Mouse (Mus musculus) limb, embryonic 13.5 days (tissue): Measurements from ENCODE around the gene Gm49403. TPM values are rescaled to one million over a fixed set of nuclear protein-coding genes. Genes with fewer than 3 reads are reported as not detected.
"Not testable (repeated sequence)": the region's sequence is repeated elsewhere in the genome, so short reads cannot be mapped to it uniquely, and the experiment has no call there.

ENCODE experiments used
- ATAC-seq: fragments of 200-750 bp; cut with Nextera tagmentation; 2 replicates; pipeline ENCODE4 v1.8.0; 2017; ENCODE audit warnings: low read depth, moderate number of reproducible peaks, moderate TSS enrichment; ENCODE audit not compliant: low FRiP score
- H3K27ac ChIP-seq: fragments of 300-500 bp; sonication (generic); 2 replicates; pipeline ENCODE4 v1.5.1; 2015; ENCODE audit warnings: inconsistent platforms, mild to moderate bottlenecking, moderate library complexity
- H3K27me3 ChIP-seq: fragments of 300-500 bp; sonication (generic); 2 replicates; pipeline ENCODE4 v1.6.1; 2015; ENCODE audit warnings: mild to moderate bottlenecking, inconsistent platforms
- H3K36me3 ChIP-seq: fragments of 300-500 bp; sonication (generic); 2 replicates; pipeline ENCODE4 v1.6.1; 2015; ENCODE audit warnings: inconsistent platforms, mild to moderate bottlenecking, moderate library complexity
- H3K4me1 ChIP-seq: fragments of 300-500 bp; sonication (generic); 2 replicates; pipeline ENCODE4 v1.6.1; 2015; ENCODE audit warnings: inconsistent platforms
- H3K4me2 ChIP-seq: fragments of 300-500 bp; sonication (generic); replicated peaks from 2 replicates; pipeline ENCODE4 v1.6.1; 2015; ENCODE audit warnings: inconsistent platforms, mild to moderate bottlenecking, moderate library complexity
- H3K4me3 ChIP-seq: fragments of 300-500 bp; sonication (generic); 2 replicates; pipeline ENCODE4 v1.5.1; 2015; ENCODE audit warnings: moderate library complexity, mild to moderate bottlenecking, inconsistent platforms
- H3K9ac ChIP-seq: fragments of 300-500 bp; sonication (generic); 2 replicates; pipeline ENCODE4 v1.6.1; 2015; ENCODE audit warnings: mild to moderate bottlenecking, inconsistent platforms
- H3K9me3 ChIP-seq: fragments of 300-500 bp; sonication (generic); 2 replicates; pipeline ENCODE4 v1.6.1; 2016; ENCODE audit warnings: inconsistent platforms
- WGBS: fragments of 180-500 bp; shearing (Covaris S2); methylation state at CpG from one replicate; pipeline ENCODE4 v1.1.7; 2015; 5-methylcytosine and 5-hydroxymethylcytosine counted together
- polyA plus RNA-seq: library from polyadenylated mRNA; unstranded; fragments of >200 nt; fragmentation: Nextera tagmentation; extraction: Ambion mirVana; gene quantifications from 2 replicates; pipeline ENCODE4 v1.2.1, GENCODE M21; 2015

The Gm49403 gene
- polyA plus RNA-seq, 1 experiment from 2014 or later: not detected

DNA sequence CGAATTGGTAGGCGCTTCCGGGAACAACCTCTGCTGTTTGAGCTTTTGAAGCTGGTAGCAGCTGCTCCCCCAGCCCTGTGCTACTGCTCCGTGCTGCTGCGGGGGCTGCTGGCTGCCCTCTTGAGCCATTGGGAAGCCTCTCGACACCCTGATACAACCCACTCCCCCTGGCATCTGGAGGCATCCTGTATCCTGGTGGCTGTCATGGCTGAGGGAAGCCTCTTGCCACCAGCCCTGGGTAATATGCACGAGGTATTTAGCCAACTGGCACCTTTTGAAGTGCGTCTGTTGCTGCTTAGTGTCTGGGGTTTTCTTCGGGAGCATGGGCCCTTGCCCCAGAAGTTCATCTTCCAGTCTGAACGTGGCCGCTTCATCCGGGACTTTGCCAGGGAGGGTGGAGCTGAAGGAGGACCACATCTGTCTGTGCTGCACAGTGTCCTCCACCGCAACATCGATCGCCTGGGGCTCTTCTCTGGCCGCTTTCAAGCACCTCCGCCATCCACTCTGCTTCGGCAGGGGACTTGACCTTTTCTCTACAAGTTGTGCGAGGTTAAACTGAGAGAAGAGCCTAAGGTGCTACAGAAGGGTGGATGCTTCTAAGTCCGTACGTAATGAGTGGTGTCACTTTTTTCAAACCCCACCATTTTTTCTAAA lies 13.6 kb downstream of the Gm49403 start:
- H3K9ac ChIP-seq: peak overlapping the region; percentile 72
- not testable (repeated sequence) for H3K9me3 ChIP-seq, H3K27me3 ChIP-seq
- peak overlapping the region; percentile 93 for H3K4me3 ChIP-seq
- H3K27ac ChIP-seq: peak overlapping the region; percentile 90
- H3K36me3 ChIP-seq: peaks cover 38% of the 10 kb centered on the region
- WGBS: 19% methylated on average over 21 of the region's 21 CpGs
- peak overlapping the region; percentile 80 for H3K4me2 ChIP-seq
- peaks cover 45% of the 10 kb centered on the region for H3K4me1 ChIP-seq
- ATAC-seq: peak; percentile 43

DNA sequence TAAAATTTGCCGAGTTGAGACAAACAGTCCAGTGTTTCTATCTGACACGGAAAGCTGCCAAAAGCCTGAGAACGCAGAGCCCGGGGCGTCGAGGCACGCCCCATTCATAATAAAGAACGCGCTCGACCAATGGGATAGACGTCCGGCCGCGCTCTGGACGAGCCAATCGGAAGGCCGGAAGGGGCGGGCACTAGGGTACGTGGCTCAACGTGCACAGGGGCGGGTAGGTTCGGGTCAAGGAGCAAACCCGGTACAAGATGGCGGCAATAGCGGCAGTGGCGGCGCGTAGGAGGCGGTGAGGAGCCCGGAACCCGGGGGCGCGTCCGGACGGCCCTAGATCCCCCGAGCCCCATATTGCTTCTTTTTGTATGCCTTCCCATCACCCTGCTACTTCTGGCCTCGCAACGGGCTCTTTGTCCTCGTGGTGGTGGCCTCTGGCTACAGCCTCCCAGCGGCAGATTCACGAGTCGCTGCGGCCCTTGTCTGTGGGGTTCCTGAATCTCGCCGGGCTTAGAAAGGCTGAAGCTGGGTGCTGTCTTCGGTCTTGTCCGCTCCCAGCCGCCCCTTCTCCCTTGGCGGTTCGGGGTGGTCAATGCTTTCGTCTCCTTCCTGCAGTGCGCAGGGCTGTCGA lies 14.2 kb downstream of the Gm49403 start, which contains the start of gene Ganab:
Gene Ganab (plus strand): TSS at position 207 of the 631 bp plus-strand sequence.
- Histone ChIP-seq H3K36me3 (peaks cover 43% of the 10 kb centered on the region), H3K9me3 (no peaks in the 10 kb centered on the region), H3K27me3 (no peaks in the 10 kb centered on the region), H3K4me1 (peaks cover 45% of the 10 kb centered on the region), H3K9ac (peak within 1 kb of the TSS; percentile 97), H3K4me2 (peak within 1 kb of the TSS; percentile 80), H3K27ac (peak within 1 kb of the TSS; percentile 91), H3K4me3 (peak within 1 kb of the TSS; percentile 93)
- peak; percentile 99 for ATAC-seq
- WGBS: under 1% methylated on average over 53 of the region's 53 CpGs

DNA sequence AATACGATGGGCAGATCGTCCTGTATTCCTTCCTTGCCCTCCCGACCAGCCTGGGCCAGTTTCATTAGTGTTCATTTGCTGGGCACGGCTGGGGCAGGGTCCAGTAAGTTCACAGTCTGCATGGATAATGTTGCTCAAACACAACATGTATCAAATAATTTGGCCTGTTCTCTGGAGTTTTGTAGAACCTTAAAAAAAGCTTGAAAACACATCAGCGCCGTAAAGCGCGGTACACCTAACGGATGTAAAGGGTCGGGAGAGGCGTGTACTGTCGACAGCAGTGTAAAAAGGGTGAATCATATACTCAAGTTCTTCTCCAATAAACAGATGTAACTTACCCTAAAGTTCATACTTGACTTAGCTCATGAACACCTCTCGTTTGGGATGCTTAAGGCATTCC lies 14.8 kb downstream of the Gm49403 start:
- no peaks in the 10 kb centered on the region for H3K9me3 ChIP-seq
- no peak for ATAC-seq
- H3K4me1 ChIP-seq: peaks cover 43% of the 10 kb centered on the region
- peak overlapping the region; percentile 91 for H3K27ac ChIP-seq
- H3K36me3 ChIP-seq: peaks cover 48% of the 10 kb centered on the region
- no peaks in the 10 kb centered on the region for H3K27me3 ChIP-seq
- peak overlapping the region; percentile 80 for H3K4me2 ChIP-seq
- 9% methylated on average over 13 of the region's 13 CpGs for WGBS
- H3K9ac ChIP-seq: peak overlapping the region; percentile 97
- H3K4me3 ChIP-seq: peak overlapping the region; percentile 93

DNA sequence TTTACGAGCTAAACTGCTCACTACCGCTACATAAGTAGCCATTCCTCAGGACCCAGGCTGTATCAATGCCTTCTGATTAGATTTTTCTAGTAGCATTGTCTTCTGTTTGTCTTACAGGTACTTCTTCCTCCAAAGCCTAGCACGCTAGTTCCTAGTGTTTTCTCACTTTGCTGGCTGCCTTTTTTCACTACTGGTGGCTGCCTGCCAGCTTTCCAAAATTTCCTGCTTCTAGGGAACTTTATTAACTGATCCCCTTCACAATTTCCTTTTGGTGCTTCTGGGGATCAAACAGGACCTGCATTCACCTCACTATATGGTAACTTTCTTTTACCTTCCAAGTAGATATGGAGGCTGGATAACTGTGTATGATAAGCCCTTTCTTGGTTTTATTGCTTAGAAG lies 15.3 kb downstream of the Gm49403 start:
- no peaks in the 10 kb centered on the region for H3K9me3 ChIP-seq
- peaks cover 38% of the 10 kb centered on the region for H3K4me1 ChIP-seq
- H3K27ac ChIP-seq: no peak overlapping the region
- WGBS: 33% methylated on average over 3 of the region's 3 CpGs
- no peak for ATAC-seq
- peak overlapping the region; percentile 93 for H3K4me3 ChIP-seq
- peaks cover 53% of the 10 kb centered on the region for H3K36me3 ChIP-seq
- H3K9ac ChIP-seq: peak overlapping the region; percentile 97
- H3K4me2 ChIP-seq: peak overlapping the region; percentile 80
- H3K27me3 ChIP-seq: no peaks in the 10 kb centered on the region

DNA sequence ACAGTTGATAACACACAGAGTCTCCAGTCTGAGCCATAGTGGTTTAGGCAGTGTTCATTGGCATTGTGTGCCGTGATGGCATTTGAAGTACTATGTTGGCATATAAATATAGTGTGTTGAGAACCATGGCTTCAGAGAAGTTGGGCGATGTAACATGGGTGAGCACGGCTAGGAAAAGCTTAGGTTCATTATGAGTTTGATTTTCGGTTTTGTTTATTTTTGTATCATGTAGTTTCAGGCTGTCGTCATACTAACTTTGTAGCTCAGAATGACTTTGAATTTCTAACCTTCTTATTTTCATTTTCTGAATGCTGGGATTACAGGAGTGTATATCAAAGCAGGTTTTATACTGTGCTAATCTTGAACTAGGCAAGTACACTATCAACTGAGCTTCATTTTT lies 19.7 kb downstream of the Gm49403 start:
- no peak overlapping the region for H3K9ac ChIP-seq
- H3K27ac ChIP-seq: no peak overlapping the region
- peaks cover 67% of the 10 kb centered on the region for H3K36me3 ChIP-seq
- no peak overlapping the region for H3K4me3 ChIP-seq
- H3K9me3 ChIP-seq: no peaks in the 10 kb centered on the region
- no peak overlapping the region for H3K4me2 ChIP-seq
- 98% methylated on average over 5 of the region's 5 CpGs for WGBS
- H3K4me1 ChIP-seq: peaks cover 16% of the 10 kb centered on the region
- H3K27me3 ChIP-seq: no peaks in the 10 kb centered on the region
- ATAC-seq: no peak

DNA sequence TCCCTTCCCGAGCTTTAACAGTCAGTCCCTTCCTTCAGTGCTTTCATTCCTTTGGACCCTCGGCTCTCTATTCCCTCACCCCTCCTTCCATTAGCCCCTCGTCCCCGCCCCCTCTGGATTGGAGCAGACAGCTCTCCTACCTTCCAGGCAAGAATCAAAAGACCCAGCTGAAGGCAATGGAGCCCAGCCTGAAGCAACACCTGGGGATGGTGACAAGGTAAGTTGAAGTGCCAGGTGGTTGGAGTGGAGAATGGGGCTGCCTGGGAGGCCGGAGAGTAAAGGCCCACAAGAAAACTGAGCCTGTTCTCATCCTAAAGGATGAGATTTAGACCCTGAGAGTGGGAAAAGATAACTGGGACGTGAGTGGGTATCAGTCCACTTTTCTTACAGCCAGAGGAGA lies 24.8 kb downstream of the Gm49403 start:
- no peak overlapping the region for H3K27ac ChIP-seq
- no peak overlapping the region for H3K4me3 ChIP-seq
- no peaks in the 10 kb centered on the region for H3K9me3 ChIP-seq
- H3K36me3 ChIP-seq: peaks cover 96% of the 10 kb centered on the region
- H3K4me2 ChIP-seq: no peak overlapping the region
- ATAC-seq: no peak
- H3K4me1 ChIP-seq: no peaks in the 10 kb centered on the region
- WGBS: 92% methylated on average over 6 of the region's 6 CpGs
- H3K27me3 ChIP-seq: no peaks in the 10 kb centered on the region
- no peak overlapping the region for H3K9ac ChIP-seq

DNA sequence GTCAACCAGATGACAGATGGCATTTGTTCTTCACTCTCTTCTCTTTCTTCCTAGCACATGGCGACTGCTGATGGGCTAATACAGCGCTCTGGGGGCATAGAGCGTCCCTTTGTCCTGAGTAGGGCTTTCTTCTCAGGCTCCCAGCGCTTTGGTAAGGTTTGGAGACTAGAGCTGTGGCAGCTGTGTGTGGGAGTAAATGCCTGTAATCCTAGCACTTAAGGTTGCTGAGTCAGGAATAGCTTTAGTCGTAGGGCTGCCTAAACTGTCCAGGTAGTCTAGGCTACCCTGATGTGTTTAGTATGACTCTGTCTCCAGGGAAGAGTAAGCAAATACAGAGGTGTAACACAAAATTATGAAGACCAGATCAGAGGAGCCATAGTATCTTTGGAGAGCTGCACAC lies 28.1 kb downstream of the Gm49403 start:
- H3K4me3 ChIP-seq: no peak overlapping the region
- no peaks in the 10 kb centered on the region for H3K9me3 ChIP-seq
- ATAC-seq: no peak
- no peaks in the 10 kb centered on the region for H3K27me3 ChIP-seq
- 93% methylated on average over 5 of the region's 5 CpGs for WGBS
- H3K9ac ChIP-seq: no peak overlapping the region
- H3K36me3 ChIP-seq: peaks cover 100% of the 10 kb centered on the region
- H3K4me2 ChIP-seq: no peak overlapping the region
- H3K27ac ChIP-seq: no peak overlapping the region
- H3K4me1 ChIP-seq: no peaks in the 10 kb centered on the region

DNA sequence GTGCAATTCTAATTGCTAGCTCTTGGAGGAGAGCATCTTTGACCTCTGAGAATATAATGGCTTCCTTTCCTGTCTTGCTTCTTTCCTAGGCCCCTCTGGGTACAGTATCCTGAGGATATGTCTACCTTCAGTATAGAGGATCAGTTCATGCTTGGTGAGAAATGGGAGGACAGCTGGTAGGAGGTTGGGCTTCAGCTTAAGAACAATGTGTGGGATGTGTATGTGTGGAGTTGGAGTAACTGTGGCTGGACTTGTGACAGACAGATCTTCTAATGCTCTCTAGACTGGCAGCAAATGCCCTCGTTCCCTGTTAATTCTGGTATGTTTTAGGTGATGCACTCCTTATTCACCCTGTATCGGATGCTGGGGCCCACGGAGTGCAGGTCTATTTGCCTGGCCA lies 30.5 kb downstream of the Gm49403 start:
- 95% methylated on average over 3 of the region's 3 CpGs for WGBS
- Histone ChIP-seq H3K4me2 (no peak overlapping the region), H3K36me3 (peaks cover 83% of the 10 kb centered on the region)

DNA sequence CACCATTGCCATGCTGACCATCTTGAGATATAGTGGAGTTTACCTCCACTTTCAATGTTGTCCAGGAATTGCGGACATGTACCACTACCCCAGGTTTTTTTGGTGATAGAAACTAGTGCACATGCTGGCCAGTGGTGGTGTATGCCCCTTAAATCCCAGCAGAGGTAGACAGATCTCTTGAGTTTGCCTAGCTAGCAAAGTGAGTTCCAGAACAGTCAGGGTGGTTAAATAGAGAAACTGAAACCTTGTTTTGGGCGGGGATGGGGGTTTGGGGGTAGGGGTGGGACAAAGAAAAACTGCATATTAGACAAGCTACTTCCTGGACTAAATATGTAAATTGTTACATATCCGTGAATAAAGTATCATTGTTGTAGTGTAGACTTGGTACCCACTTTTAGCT lies 35.3 kb downstream of the Gm49403 start:
- H3K36me3 ChIP-seq: peaks cover 35% of the 10 kb centered on the region
- no peak overlapping the region for H3K4me3 ChIP-seq
- peaks cover 13% of the 10 kb centered on the region for H3K4me1 ChIP-seq
- H3K27ac ChIP-seq: no peak overlapping the region
- no peak for ATAC-seq
- H3K27me3 ChIP-seq: no peaks in the 10 kb centered on the region
- 90% methylated on average over 3 of the region's 3 CpGs for WGBS
- no peak overlapping the region for H3K9ac ChIP-seq
- no peak overlapping the region for H3K4me2 ChIP-seq
- H3K9me3 ChIP-seq: no peaks in the 10 kb centered on the region

More for the DNA sequence above, 30.5 kb downstream of the Gm49403 start:
- Histone ChIP-seq H3K9me3 (no peaks in the 10 kb centered on the region), H3K27ac (no peak overlapping the region), H3K4me3 (no peak overlapping the region), H3K9ac (no peak overlapping the region), H3K27me3 (no peaks in the 10 kb centered on the region), H3K4me1 (no peaks in the 10 kb centered on the region)
- ATAC-seq: no peak

DNA sequence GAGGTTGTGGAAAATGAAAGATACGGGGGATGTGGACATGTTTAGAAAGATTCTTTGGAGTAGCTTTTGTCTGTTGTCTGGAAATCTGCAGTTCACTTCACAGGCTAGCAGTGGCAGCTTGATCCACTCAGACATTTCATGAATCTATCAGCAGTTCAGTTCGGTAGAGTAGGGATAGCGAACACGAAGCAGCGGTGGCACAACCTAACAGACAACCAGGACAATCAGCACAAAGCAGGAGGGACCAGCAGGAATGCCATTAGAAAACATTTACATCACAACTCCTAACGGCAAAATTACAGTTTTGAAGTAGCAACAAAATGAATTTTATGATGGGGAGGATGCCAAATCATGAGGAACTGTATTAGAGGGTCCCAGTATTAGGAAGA lies 35.9 kb downstream of the Gm49403 start:
- Histone ChIP-seq H3K36me3 (peaks cover 28% of the 10 kb centered on the region), H3K27ac (peak overlapping the region; percentile 80; the same call in 1 of the 2 replicates), H3K9ac (no peak overlapping the region), H3K4me3 (peak overlapping the region; percentile 75), H3K4me2 (peak overlapping the region; percentile 77), H3K27me3 (no peaks in the 10 kb centered on the region), H3K9me3 (no peaks in the 10 kb centered on the region), H3K4me1 (peaks cover 13% of the 10 kb centered on the region)
- ATAC-seq: no peak
- 68% methylated on average over 6 of the region's 6 CpGs for WGBS

DNA sequence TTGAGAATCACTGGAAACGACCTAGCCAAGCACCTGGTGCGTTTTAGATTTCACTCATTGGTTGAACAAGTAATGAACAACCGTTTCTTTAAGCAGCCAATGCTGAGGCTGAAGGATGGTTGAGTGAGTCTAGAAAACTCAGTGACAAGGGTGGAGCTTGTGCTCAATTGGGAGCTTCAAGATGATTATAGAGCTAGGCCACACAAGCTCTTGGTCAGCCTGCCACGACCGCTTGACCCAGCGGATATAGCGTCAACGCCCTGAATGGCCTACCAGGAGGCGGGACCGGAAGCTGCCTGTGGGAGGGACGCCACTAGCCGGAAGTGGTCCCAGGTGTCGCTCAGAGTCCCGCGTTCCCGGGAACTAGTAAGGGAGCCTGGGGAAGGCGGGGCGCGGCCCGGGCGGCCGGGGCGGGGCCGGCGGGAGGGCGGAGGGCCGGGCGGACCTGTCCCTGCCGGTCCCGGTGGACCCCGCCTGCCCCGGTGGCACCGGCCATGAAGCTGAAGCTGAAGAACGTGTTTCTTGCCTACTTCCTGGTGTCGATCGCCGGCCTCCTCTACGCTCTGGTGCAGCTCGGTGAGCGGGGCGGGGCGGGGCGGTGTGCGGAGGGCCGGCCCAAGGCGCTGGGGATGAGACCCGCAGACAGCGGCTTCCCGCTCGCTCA lies 36.5 kb downstream of the Gm49403 start, which contains the start of gene B3gat3:
Gene B3gat3 (plus strand): TSS at position 302 of the 664 bp plus-strand sequence.
- Histone ChIP-seq H3K4me3 (peak within 1 kb of the TSS; percentile 75), H3K27me3 (no peaks in the 10 kb centered on the region), H3K4me1 (peaks cover 13% of the 10 kb centered on the region), H3K9me3 (no peaks in the 10 kb centered on the region), H3K27ac (peak within 1 kb of the TSS; percentile 80), H3K4me2 (peak within 1 kb of the TSS; percentile 77), H3K9ac (peak within 1 kb of the TSS; percentile 82), H3K36me3 (peaks cover 25% of the 10 kb centered on the region)
- 2% methylated on average over 46 of the region's 50 CpGs for WGBS
- peak; percentile 96 for ATAC-seq

DNA sequence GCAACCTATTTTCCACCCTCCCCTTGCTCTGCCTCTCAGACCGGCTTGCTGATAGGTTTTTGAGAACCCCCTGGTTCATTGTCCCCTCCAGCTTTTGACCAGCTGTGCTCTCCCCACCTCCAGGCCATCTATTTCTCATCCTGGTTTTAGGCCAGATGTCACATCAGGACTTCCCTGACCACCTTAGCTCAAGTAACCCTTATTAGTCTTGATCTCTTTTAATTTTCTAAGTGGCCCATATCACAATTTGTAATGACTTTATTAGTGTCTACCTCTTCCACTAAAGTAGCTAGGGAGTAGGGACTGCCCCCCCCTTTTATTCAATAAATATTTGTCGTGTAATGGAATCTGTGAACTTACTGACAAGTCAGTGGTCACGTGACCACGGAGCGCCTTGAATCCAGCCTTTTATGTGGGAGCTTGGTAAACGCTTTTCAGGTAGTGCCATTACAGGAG lies 37.1 kb downstream of the Gm49403 start:
- WGBS: 1% methylated on average over 6 of the region's 6 CpGs
- Histone ChIP-seq H3K27me3 (no peaks in the 10 kb centered on the region), H3K4me2 (peak overlapping the region; percentile 77), H3K4me1 (peaks cover 13% of the 10 kb centered on the region), H3K27ac (peak overlapping the region; percentile 80), H3K9ac (peak overlapping the region; percentile 82), H3K4me3 (peak overlapping the region; percentile 75), H3K9me3 (no peaks in the 10 kb centered on the region), H3K36me3 (peaks cover 25% of the 10 kb centered on the region)
- no peak for ATAC-seq
